Mouse (Mus musculus) forebrain, embryonic 11.5 days (tissue): ENCODE measurements around the gene Gm45837. TPM values are rescaled to one million over a fixed set of nuclear protein-coding genes. Genes with fewer than 3 reads are reported as not detected.

ENCODE experiments used
- ATAC-seq: fragments of 200-750 bp; cut with Nextera tagmentation; replicated peaks from 2 replicates; pipeline ENCODE4 v1.8.0; 2017; ENCODE audit warnings: moderate TSS enrichment; ENCODE audit not compliant: low FRiP score
- DNase-seq: peaks from one replicate; pipeline ENCODE4 v3.0.0-alpha.2; 2017; ENCODE audit warnings: low spot score
- H3K27ac ChIP-seq: fragments of 300-500 bp; sonication (generic); 2 replicates; pipeline ENCODE4 v1.5.1; 2014; ENCODE audit warnings: low read depth, low read length
- H3K27me3 ChIP-seq: fragments of 300-500 bp; sonication (generic); 2 replicates; pipeline ENCODE4 v1.6.1; 2014; ENCODE audit warnings: mild to moderate bottlenecking, low read length, mixed read lengths; ENCODE audit not compliant: control insufficient read depth, insufficient read depth
- H3K36me3 ChIP-seq: fragments of 300-500 bp; sonication (generic); 2 replicates; pipeline ENCODE4 v1.6.1; 2014; ENCODE audit warnings: mild to moderate bottlenecking, low read length, moderate library complexity, mixed read lengths; ENCODE audit not compliant: control insufficient read depth, insufficient read depth
- H3K4me1 ChIP-seq: fragments of 300-500 bp; sonication (generic); replicated peaks from 2 replicates; pipeline ENCODE4 v1.6.1; 2014; ENCODE audit warnings: low read length, mixed read lengths; ENCODE audit not compliant: control insufficient read depth, insufficient read depth
- H3K4me2 ChIP-seq: fragments of 300-500 bp; sonication (generic); 2 replicates; pipeline ENCODE4 v1.6.1; 2014; ENCODE audit warnings: low read depth, mild to moderate bottlenecking, low read length, moderate library complexity, mixed read lengths; ENCODE audit not compliant: severe bottlenecking
- H3K4me3 ChIP-seq: fragments of 300-500 bp; sonication (generic); 2 replicates; pipeline ENCODE4 v1.5.1; 2014; ENCODE audit warnings: low read depth, low read length
- H3K9ac ChIP-seq: fragments of 300-500 bp; sonication (generic); 2 replicates; pipeline ENCODE4 v1.6.1; 2014; ENCODE audit warnings: low read length
- H3K9me3 ChIP-seq: fragments of 300-500 bp; sonication (generic); 2 replicates; pipeline ENCODE4 v1.6.1; 2016; ENCODE audit warnings: low read length, mixed read lengths; ENCODE audit not compliant: control insufficient read depth
- WGBS: fragments of 180-500 bp; shearing (Covaris S2); extraction: QIAGEN DNeasy Blood & Tissue Kit; methylation state at CpG from one replicate; pipeline ENCODE4 v1.1.7; 2014; 5-methylcytosine and 5-hydroxymethylcytosine counted together
- polyA plus RNA-seq: library from polyadenylated mRNA; unstranded; fragments of >200 nt; fragmentation: Nextera tagmentation; extraction: Ambion mirVana; gene quantifications from 2 replicates; pipeline ENCODE4 v1.2.1, GENCODE M21; 2014

Gene Gm45837
- polyA plus RNA-seq, 1 experiment from 2014 or later: not detected

- ATAC-seq (peak; percentile 31), DNase-seq (no peak)
- Histone ChIP-seq H3K27me3 (peaks cover 4% of the 10 kb centered on the region; the same call in 1 of the 2 replicates), H3K4me1 (peaks cover 9% of the 10 kb centered on the region; the same call in 1 of the 2 replicates), H3K27ac (0 out of 2 replicates have a peak overlapping the region, but pooled peaks have one; percentile 2), H3K36me3 (no peaks in the 10 kb centered on the region), H3K9me3 (no peaks in the 10 kb centered on the region), H3K9ac (no peak overlapping the region; the same call in 1 of the 2 replicates), H3K4me2 (no peak overlapping the region), H3K4me3 (no peak overlapping the region)
- 45% methylated on average over 8 of the region's 8 CpGs for WGBS
Measured at GRCm38 (mm10) chr7:101415512-101416100, 4.9 kb downstream of the Gm45837 start.

GRCm38 (mm10) chr7:101416391-101416790, 5.7 kb downstream of the Gm45837 start:
- Histone ChIP-seq H3K4me3 (no peak overlapping the region), H3K4me2 (no peak overlapping the region), H3K9me3 (no peaks in the 10 kb centered on the region), H3K27ac (no peak overlapping the region), H3K36me3 (no peaks in the 10 kb centered on the region), H3K9ac (no peak overlapping the region), H3K27me3 (peaks cover 4% of the 10 kb centered on the region; the same call in 1 of the 2 replicates), H3K4me1 (peaks cover 9% of the 10 kb centered on the region; the same call in 1 of the 2 replicates)
- no peak for DNase-seq
- ATAC-seq: no peak
- 72% methylated on average over 5 of the region's 5 CpGs for WGBS

GRCm38 (mm10) chr7:101419013-101419770, 8.5 kb downstream of the Gm45837 start:
- ATAC-seq (no peak), DNase-seq (peak; percentile 70)
- Histone ChIP-seq H3K27me3 (peaks cover 6% of the 10 kb centered on the region; the same call in 1 of the 2 replicates), H3K4me1 (peaks cover 11% of the 10 kb centered on the region; the same call in 1 of the 2 replicates), H3K9me3 (no peaks in the 10 kb centered on the region), H3K36me3 (no peaks in the 10 kb centered on the region), H3K4me2 (peak overlapping the region; percentile 24; the same call in 1 of the 2 replicates), H3K9ac (peak overlapping the region; percentile 16; the same call in 1 of the 2 replicates), H3K27ac (no peak overlapping the region), H3K4me3 (no peak overlapping the region)
- 3% methylated on average over 27 of the region's 27 CpGs for WGBS

- 0 out of 2 replicates have a peak, but pooled peaks cover 2% of the 10 kb centered on the region for H3K4me1 ChIP-seq
- WGBS: 16% methylated on average over 6 of the region's 6 CpGs
- ATAC-seq (no peak; the same call in 1 of the 2 replicates), DNase-seq (no peak)
- H3K27me3 ChIP-seq: peaks cover 6% of the 10 kb centered on the region; the same call in 1 of the 2 replicates
- H3K36me3 ChIP-seq: no peaks in the 10 kb centered on the region
- H3K4me2 ChIP-seq: peak within 1 kb of the TSS; percentile 26; the same call in 1 of the 2 replicates
- no peaks in the 10 kb centered on the region for H3K9me3 ChIP-seq
- H3K9ac ChIP-seq: peak within 1 kb of the TSS; percentile 37; the same call in 1 of the 2 replicates
- peak within 1 kb of the TSS; percentile 11 for H3K4me3 ChIP-seq
- H3K27ac ChIP-seq: no peak within 1 kb of the TSS
Measured at GRCm38 (mm10) chr7:101421529-101421928, 10.8 kb downstream of the Gm45837 start, which contains the start of gene Pde2a. Gene Pde2a, plus strand, starts transcription at chr7:101421691.

GRCm38 (mm10) chr7:101422069-101422468, 11.4 kb downstream of the Gm45837 start:
- no peaks in the 10 kb centered on the region for H3K9me3 ChIP-seq
- H3K27ac ChIP-seq: no peak overlapping the region
- DNase-seq (no peak), ATAC-seq (no peak)
- no peaks in the 10 kb centered on the region for H3K36me3 ChIP-seq
- H3K4me3 ChIP-seq: peak overlapping the region; percentile 11; the same call in 1 of the 2 replicates
- WGBS: 10% methylated on average over 3 of the region's 3 CpGs
- H3K4me1 ChIP-seq: 0 out of 2 replicates have a peak, but pooled peaks cover 3% of the 10 kb centered on the region
- peak overlapping the region; percentile 26; the same call in 1 of the 2 replicates for H3K4me2 ChIP-seq
- peaks cover 6% of the 10 kb centered on the region; the same call in 1 of the 2 replicates for H3K27me3 ChIP-seq
- H3K9ac ChIP-seq: peak overlapping the region; percentile 37; the same call in 1 of the 2 replicates

GRCm38 (mm10) chr7:101422646-101423045, 12.0 kb downstream of the Gm45837 start:
- Histone ChIP-seq H3K27me3 (peaks cover 6% of the 10 kb centered on the region; the same call in 1 of the 2 replicates), H3K9me3 (no peaks in the 10 kb centered on the region), H3K4me3 (no peak overlapping the region), H3K9ac (no peak overlapping the region), H3K27ac (no peak overlapping the region), H3K4me1 (0 out of 2 replicates have a peak, but pooled peaks cover 4% of the 10 kb centered on the region), H3K36me3 (no peaks in the 10 kb centered on the region), H3K4me2 (no peak overlapping the region)
- ATAC-seq (no peak), DNase-seq (no peak)
- WGBS: 79% methylated on average over 8 of the region's 8 CpGs

GRCm38 (mm10) chr7:101423970-101424369, 13.3 kb downstream of the Gm45837 start:
- 79% methylated on average over 6 of the region's 6 CpGs for WGBS
- Histone ChIP-seq H3K36me3 (no peaks in the 10 kb centered on the region), H3K27ac (no peak overlapping the region), H3K9me3 (no peaks in the 10 kb centered on the region), H3K27me3 (peaks cover 2% of the 10 kb centered on the region; the same call in 1 of the 2 replicates), H3K4me3 (no peak overlapping the region), H3K9ac (no peak overlapping the region), H3K4me1 (0 out of 2 replicates have a peak, but pooled peaks cover 4% of the 10 kb centered on the region), H3K4me2 (no peak overlapping the region)
- DNase-seq (no peak), ATAC-seq (no peak)

- Histone ChIP-seq H3K27me3 (0 out of 2 replicates have a peak, but pooled peaks cover 2% of the 10 kb centered on the region), H3K4me2 (no peak overlapping the region), H3K27ac (no peak overlapping the region), H3K36me3 (no peaks in the 10 kb centered on the region), H3K4me1 (0 out of 2 replicates have a peak, but pooled peaks cover 4% of the 10 kb centered on the region), H3K9ac (no peak overlapping the region), H3K4me3 (no peak overlapping the region), H3K9me3 (no peaks in the 10 kb centered on the region)
- DNase-seq (no peak), ATAC-seq (no peak)
- WGBS: 75% methylated on average over 8 of the region's 8 CpGs
Measured at GRCm38 (mm10) chr7:101426692-101427091, 16.0 kb downstream of the Gm45837 start.
